Mouse (Mus musculus) right cerebral cortex, adult 18-20 months (tissue): ENCODE data around the gene Fdps.

Source experiments
- DNase-seq: peaks from one replicate; pipeline ENCODE4 v3.0.0; 2022; ENCODE audit warnings: mixed read lengths

Fdps gene

GRCm38 (mm10) chr3:89101812-89102494, at the start of gene Fdps:
TSS of gene Fdps (minus strand) at chr3:89101959.
- DNase-seq = peak; percentile 99

DNA sequence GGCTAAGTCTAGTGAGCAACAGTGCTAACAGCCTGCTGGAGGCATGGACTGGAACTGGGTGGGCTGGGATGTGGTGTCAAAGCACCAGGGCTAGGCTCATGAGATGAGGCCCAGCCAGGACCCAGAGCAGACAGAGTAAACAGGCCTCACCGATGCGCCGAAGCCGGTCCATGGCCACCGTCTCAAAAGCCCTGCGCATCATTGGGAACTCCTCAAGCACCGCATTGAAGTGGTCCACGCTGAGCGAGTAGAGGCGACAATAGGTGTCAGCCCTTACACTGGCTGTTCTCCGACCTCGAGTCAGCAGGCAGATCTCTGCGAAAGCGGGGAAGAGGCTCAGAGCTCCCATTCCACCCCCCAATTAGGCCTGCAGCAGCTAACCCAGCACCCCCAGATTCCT, 46.8 kb upstream of the Fdps start:
- no peak for DNase-seq

DNA sequence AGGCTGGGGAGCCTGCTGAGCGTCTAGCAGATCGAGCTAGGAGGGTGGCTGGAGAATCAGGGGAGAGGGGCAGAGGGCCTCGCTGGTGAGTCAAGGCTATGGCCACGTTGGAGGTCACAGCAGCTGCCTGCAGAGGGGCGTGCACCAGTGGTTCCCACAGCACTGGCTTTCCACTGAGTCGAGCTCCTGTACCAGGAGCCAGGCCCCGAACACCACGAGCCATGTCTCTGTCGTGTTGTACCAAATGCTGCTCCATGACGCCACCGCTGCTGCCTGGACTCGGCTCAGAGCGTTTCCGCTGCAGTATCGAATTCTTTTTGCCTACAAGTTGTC, 46.2 kb upstream of the Fdps start:
- DNase-seq = no peak

DNA sequence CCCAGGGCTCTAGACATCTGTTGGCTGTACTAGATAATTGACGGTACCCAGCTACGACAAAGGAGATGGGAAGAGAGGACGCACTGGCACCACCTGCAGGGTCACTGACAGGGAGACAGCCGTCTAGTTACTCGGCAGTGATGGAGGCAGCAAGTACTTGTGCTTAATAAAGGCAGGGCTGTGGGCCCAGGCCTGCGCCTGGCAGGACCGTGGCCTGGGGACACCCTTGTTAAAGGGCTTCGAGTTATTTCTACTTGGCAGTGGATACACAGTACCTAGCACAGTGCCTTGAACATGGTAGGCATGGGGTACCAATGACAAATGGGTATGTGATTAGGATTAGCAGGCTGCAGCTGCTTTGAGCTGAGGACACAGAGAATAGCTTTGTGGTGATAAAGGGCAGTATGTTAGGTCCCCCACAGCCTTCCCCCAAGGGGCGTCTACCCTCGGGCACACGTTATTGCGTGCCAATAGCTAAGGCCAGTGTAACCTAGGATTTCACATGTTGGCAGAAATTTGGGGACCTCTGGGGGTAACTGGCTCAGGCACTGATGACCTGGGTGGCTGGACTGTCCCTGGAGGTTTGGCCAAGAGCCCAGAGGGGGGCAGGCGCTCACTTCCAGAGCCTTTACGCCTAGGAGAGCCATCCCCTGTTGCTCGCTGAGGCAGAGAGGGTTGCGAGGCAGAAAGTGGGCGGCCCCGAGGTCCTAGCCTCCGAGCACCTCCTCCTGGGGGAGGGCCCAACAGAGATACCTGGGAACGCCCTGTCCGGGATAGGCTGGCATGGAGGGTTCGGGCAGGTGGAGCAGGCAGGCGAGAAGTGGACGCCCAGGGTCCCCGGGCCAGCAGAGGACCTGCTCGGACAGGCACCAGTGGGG, 45.6 kb upstream of the Fdps start:
- DNase-seq = no peak

DNA sequence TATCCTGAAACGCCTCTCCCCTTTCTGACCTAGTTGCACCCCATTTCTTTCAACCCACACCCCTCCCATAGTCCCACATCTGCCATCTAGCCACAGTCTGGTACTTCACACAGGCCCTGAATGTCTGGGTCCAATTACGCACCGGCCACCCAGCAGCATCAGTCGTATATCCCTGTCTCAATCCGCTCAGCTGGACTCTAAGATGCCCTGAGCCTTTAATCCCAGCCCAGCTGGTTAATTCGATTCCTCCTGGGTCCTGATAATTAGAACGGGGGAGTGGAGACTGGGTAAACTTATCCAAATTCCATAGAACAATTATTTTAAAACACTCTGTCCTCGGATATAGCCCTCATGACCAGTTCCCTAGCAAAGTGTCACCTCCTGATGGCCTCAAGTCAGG, 43.8 kb upstream of the Fdps start:
- no peak for DNase-seq

DNA sequence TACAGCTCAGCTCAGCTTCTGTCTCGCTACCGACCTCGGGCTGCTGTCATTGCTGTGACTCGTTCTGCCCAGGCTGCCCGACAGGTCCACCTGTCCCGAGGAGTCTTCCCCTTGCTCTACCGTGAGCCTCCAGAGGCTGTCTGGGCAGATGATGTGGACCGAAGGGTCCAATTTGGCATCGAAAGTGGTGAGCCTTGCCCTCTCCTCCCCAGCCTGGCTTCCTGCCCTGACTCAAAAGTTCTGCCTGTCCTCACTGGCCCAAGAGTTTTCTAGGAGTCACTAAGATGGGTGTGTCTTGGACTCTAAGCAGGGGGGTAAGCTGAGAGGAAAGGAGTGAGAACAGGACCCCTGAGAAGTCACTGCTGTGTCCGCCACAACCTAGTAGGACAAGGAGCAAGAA, 43.1 kb upstream of the Fdps start:
- no peak for DNase-seq

- DNase-seq = no peak
Measured at GRCm38 (mm10) chr3:89136365-89136764, 34.6 kb upstream of the Fdps start.

DNA sequence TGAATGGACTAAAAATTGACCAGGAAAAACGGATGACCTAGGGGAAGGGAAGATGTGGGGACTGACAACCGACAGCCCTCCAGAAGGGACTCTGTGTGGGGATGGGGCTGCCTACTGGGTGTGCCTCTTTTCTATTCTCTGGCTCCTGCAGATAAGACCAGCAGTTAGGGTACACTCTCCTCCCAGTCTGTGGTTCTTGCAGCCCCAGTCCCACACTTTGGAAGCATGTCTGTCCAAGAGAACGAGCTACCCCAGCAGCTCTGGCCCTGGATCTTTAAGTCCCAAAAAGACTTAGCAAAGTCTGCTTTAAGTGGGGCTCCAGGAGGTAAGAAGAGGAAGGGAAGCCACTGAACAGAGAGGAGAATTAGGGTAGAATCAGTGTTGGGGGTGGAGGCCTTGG, 34.2 kb upstream of the Fdps start, which contains the start of gene Pklr:
Gene Pklr (plus strand): TSS at position 185 of the 400 bp plus-strand sequence.
- DNase-seq = no peak

DNA sequence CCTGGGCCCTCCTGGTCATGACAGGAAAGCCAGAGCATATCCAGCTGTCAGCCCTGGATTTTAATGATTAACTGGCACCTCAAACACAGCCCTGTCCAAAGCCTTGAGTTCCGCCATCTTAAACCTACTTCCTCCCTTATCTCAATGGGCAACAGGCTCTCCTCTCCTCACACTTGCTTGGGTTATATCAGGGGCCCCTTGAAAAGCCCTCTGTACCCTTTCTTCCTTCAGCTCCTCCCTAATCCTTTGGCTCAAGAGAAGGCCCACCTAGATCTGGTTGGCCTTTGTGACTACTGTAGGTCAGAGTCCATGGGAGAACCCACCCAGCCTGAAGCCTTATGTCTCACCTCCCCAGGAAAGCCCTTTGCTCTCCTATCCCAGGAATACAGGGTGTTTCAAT, 32.0 kb upstream of the Fdps start:
- DNase-seq = no peak

GRCm38 (mm10) chr3:89133063-89133450, 31.3 kb upstream of the Fdps start:
- no peak for DNase-seq

DNA sequence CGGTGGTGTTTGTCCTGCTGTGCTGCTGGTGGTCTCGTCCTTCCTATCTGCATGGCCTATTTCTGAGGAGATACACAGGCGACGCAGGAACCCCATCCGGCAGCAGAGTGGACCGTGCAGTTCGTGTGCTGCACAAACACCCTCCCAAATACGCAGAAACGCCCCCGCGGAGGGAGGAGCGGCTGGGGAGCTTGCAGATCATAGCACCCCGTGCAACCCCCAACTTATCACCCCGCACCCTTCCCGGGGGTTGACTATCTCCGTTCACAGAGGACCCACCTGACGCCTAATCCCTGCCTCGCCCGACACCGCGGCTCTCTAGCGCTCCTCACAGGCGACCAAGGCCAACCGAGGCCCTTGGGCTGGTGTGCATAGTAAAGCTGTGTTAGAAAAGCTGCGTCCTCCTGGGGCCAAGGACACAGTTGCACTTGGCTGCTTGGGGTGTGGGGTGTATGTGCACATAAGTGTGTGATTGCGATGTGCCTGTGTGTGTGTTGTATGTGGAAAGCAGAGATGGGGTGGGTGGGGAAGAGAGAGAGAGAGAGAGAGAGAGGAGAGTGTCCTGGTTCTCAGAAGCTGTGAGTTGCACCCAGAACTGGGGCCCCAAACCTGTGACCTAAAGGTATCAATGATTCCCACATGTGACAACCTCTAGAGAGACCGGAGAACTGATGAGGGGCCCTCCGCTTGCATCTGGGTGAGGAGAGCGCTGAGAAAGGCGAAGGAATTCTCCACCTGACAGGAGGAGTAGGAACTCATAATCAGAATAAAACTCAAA, 30.7 kb upstream of the Fdps start:
- DNase-seq = peak; percentile 61

- DNase-seq = peak; percentile 78
Measured at GRCm38 (mm10) chr3:89131816-89132215, 30.1 kb upstream of the Fdps start.

DNA sequence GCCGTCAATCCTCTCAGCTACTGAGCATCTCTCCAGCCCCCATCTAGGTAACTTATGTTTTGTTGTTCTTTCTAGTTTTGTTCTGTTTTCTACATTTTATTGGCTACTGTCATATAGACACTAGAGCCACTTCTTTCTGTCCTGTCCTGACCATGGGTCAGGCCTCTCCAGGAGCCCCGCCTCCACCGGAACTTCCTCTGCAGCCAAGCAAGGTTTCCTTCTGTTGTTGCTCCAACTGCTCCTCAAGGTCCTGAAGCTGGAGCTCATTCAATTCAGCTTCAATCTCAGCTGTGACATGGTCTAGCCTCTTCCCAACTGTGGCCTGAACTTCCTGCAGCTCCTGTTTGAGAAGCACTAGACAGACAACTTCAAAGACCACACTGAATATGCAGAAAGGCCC, 28.1 kb upstream of the Fdps start:
- DNase-seq = no peak

DNA sequence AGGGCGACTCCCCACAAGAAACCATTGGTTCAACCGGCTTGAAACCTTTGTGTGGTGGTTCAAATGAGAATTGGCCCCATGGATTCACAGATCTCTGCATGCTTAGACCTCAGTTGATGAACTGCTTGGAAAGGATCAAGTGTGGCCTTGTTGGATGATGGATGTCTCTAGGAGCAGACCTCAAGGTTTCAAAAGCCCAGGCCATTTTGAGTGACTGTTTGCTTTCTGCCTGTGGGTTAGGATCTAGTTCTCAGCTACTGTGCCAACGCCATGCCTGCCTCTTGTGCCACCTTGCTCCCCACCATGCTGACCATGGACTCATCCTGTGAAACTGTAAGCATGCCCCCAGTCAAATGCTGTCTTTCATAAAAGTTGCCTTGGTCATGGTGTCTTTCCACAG, 24.2 kb upstream of the Fdps start:
- no peak for DNase-seq

GRCm38 (mm10) chr3:89124241-89124640, 22.5 kb upstream of the Fdps start:
- no peak for DNase-seq

- DNase-seq = no peak
Measured at GRCm38 (mm10) chr3:89123313-89123712, 21.6 kb upstream of the Fdps start.

DNA sequence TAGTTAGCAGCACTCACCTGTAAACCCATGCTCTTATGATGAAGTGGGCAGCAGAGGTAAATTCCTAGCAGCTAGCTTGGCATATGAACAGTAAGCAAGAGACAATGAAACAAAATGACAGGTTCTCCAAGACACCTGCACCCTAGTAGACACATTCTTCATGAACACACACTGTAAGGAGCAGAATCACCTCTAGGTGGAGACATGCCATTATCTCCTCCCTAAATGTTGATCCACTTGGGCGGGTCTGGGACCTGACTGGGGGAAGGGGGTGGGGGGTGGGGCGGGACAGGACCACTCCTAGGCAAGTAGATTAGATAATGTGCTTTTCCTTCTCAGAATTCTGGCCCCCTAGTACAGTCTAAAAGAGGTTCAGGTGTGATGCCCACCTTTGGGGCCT, 13.8 kb upstream of the Fdps start:
- peak; percentile 40 for DNase-seq

- DNase-seq = no peak
Measured at GRCm38 (mm10) chr3:89113058-89113457, 11.3 kb upstream of the Fdps start.

DNA sequence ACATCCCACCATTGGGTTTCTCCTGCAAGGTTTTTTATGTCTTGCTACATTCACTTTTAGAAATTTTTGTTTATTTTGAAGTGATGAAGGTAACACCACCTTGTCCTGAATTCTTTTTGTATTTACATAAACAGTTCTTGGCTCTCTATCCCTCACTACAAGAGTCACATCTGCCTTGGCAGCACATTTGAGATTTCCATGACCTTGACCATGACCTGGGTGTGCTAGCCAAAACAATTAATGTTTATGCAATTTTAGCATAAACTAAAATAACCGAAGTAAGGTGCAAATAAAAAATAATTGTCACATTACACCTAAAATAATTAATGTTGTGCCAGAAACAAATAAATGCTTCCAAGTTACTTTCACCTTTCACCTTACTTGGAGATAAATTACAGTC, 6.4 kb upstream of the Fdps start:
- DNase-seq = no peak

GRCm38 (mm10) chr3:89107545-89107944, 5.8 kb upstream of the Fdps start:
- no peak for DNase-seq

DNA sequence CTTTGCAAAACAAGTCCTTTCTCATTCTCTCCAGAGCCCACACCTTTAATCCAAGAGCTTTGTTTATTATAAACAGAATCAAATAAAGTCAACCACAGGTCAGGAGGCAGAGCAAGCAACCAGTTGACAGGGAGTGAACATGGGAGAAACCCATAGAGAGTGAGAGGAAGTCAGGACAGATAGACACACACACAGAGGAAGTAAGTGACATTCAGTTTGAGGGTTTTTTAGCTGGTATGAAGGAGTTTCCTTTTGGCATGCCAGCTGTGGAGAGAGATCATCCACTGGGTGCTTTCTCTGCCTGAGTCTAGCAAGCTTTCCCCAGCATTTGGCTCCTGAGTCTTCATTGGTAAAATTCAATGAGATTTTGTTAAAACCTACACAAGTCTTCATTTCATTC, 5.1 kb upstream of the Fdps start:
- no peak for DNase-seq

DNA sequence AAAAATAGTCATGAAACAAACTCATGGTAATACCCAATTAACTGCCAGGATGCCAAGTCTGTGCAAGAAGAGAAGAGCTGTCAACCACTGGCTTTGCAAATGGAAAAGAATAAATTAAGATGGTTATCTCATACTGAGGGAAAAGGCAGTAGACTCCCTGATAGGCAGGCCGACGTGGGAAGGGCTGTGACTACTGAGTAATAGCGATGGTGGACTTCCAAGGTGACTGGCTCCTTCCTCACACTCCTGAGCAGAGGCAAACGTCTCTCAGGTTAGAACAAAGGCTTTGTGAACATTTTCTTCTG, 1.5 kb upstream of the Fdps start:
- no peak for DNase-seq

GRCm38 (mm10) chr3:89102495-89103290, 934 bp upstream of the Fdps start:
- no peak for DNase-seq
